Mouse (Mus musculus): ENCODE measurements at regions not wholly inside any gene's neighbourhood (a gene's known extent, or its start where the extent isn't known, plus 50 kb on each side); places are given as distances from the start of the nearest gene placed in this dataset.

- no peaks in the 10 kb centered on the region for H3K79me2 ChIP-seq (ENCODE audit: control insufficient read depth, insufficient read depth, low read length, poor library complexity)
- TF ChIP-seq MAFK (IDR thresholded peaks at IDR 0.05; ENCODE audit: borderline replicate concordance, low read depth, low read length) (no peak), ETS1 (IDR thresholded peaks at IDR 0.05; ENCODE audit: low read depth, low read length) (no peak), TCF12 (IDR thresholded peaks at IDR 0.05; ENCODE audit: low read depth, low read length) (no peak), USF1 (IDR thresholded peaks at IDR 0.05; ENCODE audit: low read depth, low read length) (no peak), MEF2A (IDR thresholded peaks at IDR 0.05; ENCODE audit: extremely low read depth, insufficient replicate concordance, low read depth, low read length, poor library complexity, severe bottlenecking) (no peak)
- no peaks in the 10 kb centered on the region for H3K27me3 ChIP-seq (ENCODE audit: control insufficient read depth in 1 of 2, insufficient read depth in 2 of 2, low read length in 2 of 2)
- H3K9me3 ChIP-seq (replicated peaks; ENCODE audit: insufficient read depth, low read length): no peaks in the 10 kb centered on the region; the same call in 1 of the 2 replicates
- no peaks in the 10 kb centered on the region for H3K4me1 ChIP-seq (ENCODE audit: control insufficient read depth in 1 of 2, insufficient read depth in 2 of 2, low read length in 2 of 2)
- no peak overlapping the region for H3K27ac ChIP-seq (ENCODE audit: control insufficient read depth, low read depth, low read length)
- no peak overlapping the region for H3K9ac ChIP-seq (ENCODE audit: control insufficient read depth, low read depth, low read length, poor library complexity, severe bottlenecking)
- no peak for DNase-seq (ENCODE audit: low read depth, low spot score)
- no peak overlapping the region for H3K4me3 ChIP-seq (ENCODE audit: control insufficient read depth in 1 of 2, insufficient read depth in 1 of 2, low read depth in 2 of 2, low read length in 2 of 2)
- H3K36me3 ChIP-seq (ENCODE audit: control insufficient read depth in 1 of 2, insufficient read depth in 2 of 2, low read length in 2 of 2): no peaks in the 10 kb centered on the region
Observed at GRCm38 (mm10) chr3:143398966-143399365, 517.2 kb upstream of the Pkn2 start.

GRCm38 (mm10) chr3:143384357-143384756 lies 502.6 kb upstream of the Pkn2 start:
- Histone ChIP-seq H3K4me3 (ENCODE audit: control insufficient read depth in 1 of 2, insufficient read depth in 1 of 2, low read depth in 2 of 2, low read length in 2 of 2) (no peak overlapping the region), H3K4me1 (ENCODE audit: control insufficient read depth in 1 of 2, insufficient read depth in 2 of 2, low read length in 2 of 2) (no peaks in the 10 kb centered on the region), H3K27ac (ENCODE audit: control insufficient read depth, low read depth, low read length) (no peak overlapping the region), H3K9ac (ENCODE audit: control insufficient read depth, low read depth, low read length, poor library complexity, severe bottlenecking) (no peak overlapping the region), H3K79me2 (ENCODE audit: control insufficient read depth, insufficient read depth, low read length, poor library complexity) (no peaks in the 10 kb centered on the region), H3K27me3 (ENCODE audit: control insufficient read depth in 1 of 2, insufficient read depth in 2 of 2, low read length in 2 of 2) (no peaks in the 10 kb centered on the region), H3K9me3 (replicated peaks; ENCODE audit: insufficient read depth, low read length) (no peaks in the 10 kb centered on the region), H3K36me3 (ENCODE audit: control insufficient read depth in 1 of 2, insufficient read depth in 2 of 2, low read length in 2 of 2) (no peaks in the 10 kb centered on the region)
- TF ChIP-seq ZC3H11A (IDR thresholded peaks at IDR 0.05; ENCODE audit: low read depth, low read length): no peak
- no peak for TF ChIP-seq MEF2A (IDR thresholded peaks at IDR 0.05; ENCODE audit: extremely low read depth, insufficient replicate concordance, low read depth, low read length, poor library complexity, severe bottlenecking)
- no peak for TF ChIP-seq TAL1 (IDR thresholded peaks at IDR 0.05; ENCODE audit: low read length)
- TF ChIP-seq HCFC1 (IDR thresholded peaks at IDR 0.05; ENCODE audit: low read depth, low read length): no peak
- no peak for TF ChIP-seq RCOR1 (IDR thresholded peaks at IDR 0.05; ENCODE audit: low read depth, low read length)
- TF ChIP-seq GABPA (IDR thresholded peaks at IDR 0.05; ENCODE audit: low read depth, low read length): no peak
- TF ChIP-seq TBP (IDR thresholded peaks at IDR 0.05; ENCODE audit: low read depth, low read length): no peak
- no peak for TF ChIP-seq POLR2AphosphoS5 (IDR thresholded peaks at IDR 0.05; ENCODE audit: borderline replicate concordance, low read depth, low read length)
- TF ChIP-seq ELF1 (IDR thresholded peaks at IDR 0.05; ENCODE audit: low read depth, low read length): no peak
- TF ChIP-seq TCF12 (IDR thresholded peaks at IDR 0.05; ENCODE audit: low read depth, low read length): no peak
- no peak for TF ChIP-seq MYB (IDR thresholded peaks at IDR 0.05; ENCODE audit: low read depth, low read length)
- no peak for TF ChIP-seq UBTF (IDR thresholded peaks at IDR 0.05; ENCODE audit: borderline replicate concordance, insufficient read depth, low read depth, low read length)
- TF ChIP-seq JUND (IDR thresholded peaks at IDR 0.05; ENCODE audit: low read depth, low read length): no peak
- TF ChIP-seq E2F4 (IDR thresholded peaks at IDR 0.05; ENCODE audit: borderline replicate concordance, low read depth, low read length): no peak
- TF ChIP-seq CHD2 (IDR thresholded peaks at IDR 0.05; ENCODE audit: low read length): no peak
- TF ChIP-seq KAT2A (conservative IDR thresholded peaks at IDR 0.05; ENCODE audit: low read depth, low read length): no peak
- no peak for TF ChIP-seq ZMIZ1 (IDR thresholded peaks at IDR 0.05; ENCODE audit: low read depth, low read length)
- no peak for TF ChIP-seq NELFE (IDR thresholded peaks at IDR 0.05; ENCODE audit: low read depth, low read length)
- no peak for TF ChIP-seq SMC3 (IDR thresholded peaks at IDR 0.05; ENCODE audit: low read depth, low read length)
- no peak for DNase-seq (ENCODE audit: low read depth, low spot score)
